Mouse (Mus musculus) midbrain, embryonic 15.5 days (tissue): Measurements from ENCODE around the gene Brf1. TPM values are rescaled to one million over a fixed set of nuclear protein-coding genes. Genes with fewer than 3 reads are reported as not detected.
A peak's percentile ranks its signal among the peaks of the same experiment; 100 is the strongest.

Experiments used
- ATAC-seq: fragments of 200-750 bp; cut with Nextera tagmentation; replicated peaks from 2 replicates; pipeline ENCODE4 v1.8.0; 2017; ENCODE audit warnings: moderate TSS enrichment
- H3K27ac ChIP-seq: fragments of 300-500 bp; sonication (generic); 2 replicates; pipeline ENCODE4 v1.5.1; 2015; ENCODE audit warnings: mild to moderate bottlenecking, inconsistent platforms
- H3K27me3 ChIP-seq: fragments of 300-500 bp; sonication (generic); replicated peaks from 2 replicates; pipeline ENCODE4 v1.6.1; 2015; ENCODE audit warnings: inconsistent platforms
- H3K36me3 ChIP-seq: fragments of 300-500 bp; sonication (generic); replicated peaks from 2 replicates; pipeline ENCODE4 v1.6.1; 2015; ENCODE audit warnings: inconsistent platforms
- H3K4me1 ChIP-seq: fragments of 300-500 bp; sonication (generic); 2 replicates; pipeline ENCODE4 v1.6.1; 2015; ENCODE audit warnings: inconsistent platforms
- H3K4me2 ChIP-seq: fragments of 300-500 bp; sonication (generic); 2 replicates; pipeline ENCODE4 v1.6.1; 2015; ENCODE audit warnings: inconsistent platforms, mild to moderate bottlenecking, moderate library complexity
- H3K4me3 ChIP-seq: fragments of 300-500 bp; sonication (generic); 2 replicates; pipeline ENCODE4 v1.5.1; 2015; ENCODE audit warnings: mild to moderate bottlenecking, inconsistent platforms
- H3K9ac ChIP-seq: fragments of 300-500 bp; sonication (generic); 2 replicates; pipeline ENCODE4 v1.6.1; 2015; ENCODE audit warnings: mild to moderate bottlenecking, inconsistent platforms
- H3K9me3 ChIP-seq: fragments of 300-500 bp; sonication (generic); 2 replicates; pipeline ENCODE4 v1.6.1; 2016; ENCODE audit warnings: inconsistent platforms
- WGBS: fragments of 180-500 bp; shearing (Covaris S2); methylation state at CpG from one replicate; pipeline ENCODE4 v1.1.7; 2015; ENCODE audit warnings: mixed read lengths; 5-methylcytosine and 5-hydroxymethylcytosine counted together
- polyA plus RNA-seq: library from polyadenylated mRNA; unstranded; fragments of >200 nt; fragmentation: Nextera tagmentation; extraction: Ambion mirVana; gene quantifications from 2 replicates; pipeline ENCODE4 v1.2.1, GENCODE M21; 2015

Brf1 gene
- polyA plus RNA-seq, 1 experiment from 2014 or later: 58.5 TPM

DNA sequence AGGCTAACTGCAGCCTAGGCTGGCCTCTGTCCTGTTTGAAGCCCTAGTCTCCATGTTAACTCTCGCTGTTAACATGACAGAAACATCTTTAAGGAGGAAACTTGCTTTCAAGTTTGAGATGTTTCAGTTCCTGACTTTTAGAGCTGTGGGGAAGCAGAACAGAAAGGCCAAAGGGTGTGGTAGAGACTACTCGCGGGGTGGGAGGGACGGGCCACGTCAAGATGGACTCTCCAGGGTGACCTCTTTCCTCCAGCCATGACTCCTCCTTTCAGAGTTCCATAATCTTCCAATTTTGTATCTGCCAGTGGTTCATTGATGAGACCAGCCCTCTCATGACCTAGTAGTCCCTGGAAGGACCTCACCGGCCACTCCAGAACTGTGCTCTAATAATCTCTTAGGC, 30.9 kb upstream of the Brf1 start:
- Histone ChIP-seq H3K27me3 (no peaks in the 10 kb centered on the region), H3K9me3 (no peaks in the 10 kb centered on the region), H3K27ac (no peak overlapping the region), H3K4me3 (no peak overlapping the region), H3K9ac (no peak overlapping the region), H3K4me1 (peaks cover 32% of the 10 kb centered on the region), H3K4me2 (no peak overlapping the region), H3K36me3 (no peaks in the 10 kb centered on the region)
- no peak for ATAC-seq
- WGBS: 92% methylated on average over 6 of the region's 6 CpGs

- Histone ChIP-seq H3K9ac (no peak overlapping the region), H3K4me2 (no peak overlapping the region), H3K9me3 (no peaks in the 10 kb centered on the region), H3K36me3 (no peaks in the 10 kb centered on the region), H3K27me3 (no peaks in the 10 kb centered on the region), H3K4me1 (peaks cover 32% of the 10 kb centered on the region), H3K27ac (no peak overlapping the region), H3K4me3 (no peak overlapping the region)
- ATAC-seq: no peak
- 89% methylated on average over 9 of the region's 9 CpGs for WGBS
These were observed 30.5 kb upstream of the Brf1 start for GRCm38 (mm10) chr12:113030993-113031392.

DNA sequence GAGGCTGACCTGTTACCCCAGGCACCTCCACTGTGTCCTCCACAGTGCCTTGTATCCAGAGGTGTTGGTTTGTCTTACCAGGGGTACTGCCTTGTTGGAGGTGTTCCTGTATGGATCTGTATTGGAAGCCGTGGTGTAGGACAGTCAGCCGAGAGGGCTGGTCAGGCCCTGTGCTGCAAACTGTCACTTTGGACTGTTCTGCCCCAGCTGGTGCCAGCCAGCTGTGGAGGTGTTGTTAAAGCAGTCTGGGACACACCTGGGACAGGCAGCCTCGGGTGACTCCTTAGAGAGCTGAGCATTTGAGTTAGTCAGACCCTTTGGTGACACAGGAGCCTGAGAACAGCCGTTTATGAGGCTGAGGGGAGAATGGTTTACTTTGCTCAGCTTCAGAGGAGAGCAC, 29.5 kb upstream of the Brf1 start:
- no peaks in the 10 kb centered on the region for H3K27me3 ChIP-seq
- H3K4me1 ChIP-seq: peaks cover 32% of the 10 kb centered on the region
- H3K27ac ChIP-seq: no peak overlapping the region
- no peaks in the 10 kb centered on the region for H3K36me3 ChIP-seq
- no peaks in the 10 kb centered on the region for H3K9me3 ChIP-seq
- WGBS: 82% methylated on average over 4 of the region's 4 CpGs
- no peak overlapping the region for H3K9ac ChIP-seq
- H3K4me3 ChIP-seq: no peak overlapping the region
- no peak overlapping the region for H3K4me2 ChIP-seq
- ATAC-seq: no peak

GRCm38 (mm10) chr12:113028898-113029297, 28.4 kb upstream of the Brf1 start:
- ATAC-seq: no peak
- 51% methylated on average over 9 of the region's 9 CpGs for WGBS
- H3K27ac ChIP-seq: peak overlapping the region; percentile 32; the same call in 1 of the 2 replicates
- no peak overlapping the region for H3K4me3 ChIP-seq
- H3K9ac ChIP-seq: no peak overlapping the region
- H3K9me3 ChIP-seq: no peaks in the 10 kb centered on the region
- no peaks in the 10 kb centered on the region for H3K36me3 ChIP-seq
- peaks cover 32% of the 10 kb centered on the region for H3K4me1 ChIP-seq
- no peaks in the 10 kb centered on the region for H3K27me3 ChIP-seq
- H3K4me2 ChIP-seq: no peak overlapping the region

- Histone ChIP-seq H3K27ac (no peak overlapping the region), H3K4me3 (no peak overlapping the region), H3K4me1 (peaks cover 27% of the 10 kb centered on the region), H3K9ac (no peak overlapping the region), H3K27me3 (no peaks in the 10 kb centered on the region), H3K9me3 (no peaks in the 10 kb centered on the region), H3K4me2 (no peak overlapping the region), H3K36me3 (no peaks in the 10 kb centered on the region)
- 43% methylated on average over 5 of the region's 5 CpGs for WGBS
- no peak for ATAC-seq
These were observed 27.6 kb upstream of the Brf1 start for GRCm38 (mm10) chr12:113028067-113028466.

- no peaks in the 10 kb centered on the region for H3K9me3 ChIP-seq
- no peaks in the 10 kb centered on the region for H3K27me3 ChIP-seq
- no peak for ATAC-seq
- no peak overlapping the region for H3K9ac ChIP-seq
- H3K4me3 ChIP-seq: no peak overlapping the region
- no peaks in the 10 kb centered on the region for H3K36me3 ChIP-seq
- no peak overlapping the region for H3K4me2 ChIP-seq
- 97% methylated on average over 2 of the region's 2 CpGs for WGBS
- H3K27ac ChIP-seq: no peak overlapping the region
- H3K4me1 ChIP-seq: peaks cover 21% of the 10 kb centered on the region
These were observed 27.0 kb upstream of the Brf1 start for GRCm38 (mm10) chr12:113027495-113027894.

DNA sequence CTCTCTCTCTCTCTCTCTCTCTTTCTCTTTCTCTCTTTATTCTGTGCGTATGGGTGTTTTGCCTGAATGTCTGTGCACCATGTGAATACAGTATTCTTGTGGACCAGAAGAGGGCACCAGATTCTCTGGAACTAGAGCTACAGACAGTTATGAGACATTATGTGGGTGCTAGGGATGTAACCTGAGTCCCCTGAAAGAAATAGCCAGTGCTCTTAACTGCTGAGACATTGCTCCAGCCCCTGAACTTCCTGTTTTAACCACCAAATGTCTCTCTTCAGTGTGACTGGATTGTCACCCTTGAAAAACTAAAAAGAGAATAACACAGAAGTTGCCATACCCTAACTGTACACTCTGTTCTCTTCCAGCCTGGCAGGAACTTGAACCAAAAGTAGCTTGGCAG, 26.1 kb upstream of the Brf1 start:
- Histone ChIP-seq H3K27ac (no peak overlapping the region), H3K4me3 (no peak overlapping the region), H3K4me1 (peaks cover 16% of the 10 kb centered on the region), H3K9ac (no peak overlapping the region), H3K4me2 (no peak overlapping the region), H3K9me3 (no peaks in the 10 kb centered on the region), H3K36me3 (no peaks in the 10 kb centered on the region), H3K27me3 (no peaks in the 10 kb centered on the region)
- WGBS: 97% methylated on average over 1 of the region's 1 CpGs
- ATAC-seq: no peak

DNA sequence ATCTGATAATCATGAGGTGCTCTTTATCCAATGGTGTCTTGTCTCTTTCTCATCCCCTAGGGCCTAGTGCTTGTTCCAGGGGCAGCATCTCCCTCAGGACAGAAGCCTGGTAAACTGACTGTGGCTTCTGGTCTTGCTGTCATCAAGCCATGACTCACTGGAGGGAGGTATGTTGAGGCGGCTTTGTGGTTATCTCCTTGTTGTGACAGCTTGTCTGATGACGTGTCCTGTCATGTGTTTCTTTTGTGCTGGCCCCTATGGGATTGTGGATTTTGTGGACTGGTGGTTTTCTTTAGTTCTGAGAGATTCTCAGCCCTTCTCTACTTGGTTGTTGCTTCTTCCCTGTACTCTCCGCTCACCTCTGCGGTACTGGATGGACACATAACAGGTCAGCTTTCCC, 22.6 kb upstream of the Brf1 start:
- Histone ChIP-seq H3K4me1 (peaks cover 3% of the 10 kb centered on the region), H3K9me3 (no peaks in the 10 kb centered on the region), H3K27me3 (no peaks in the 10 kb centered on the region), H3K27ac (no peak overlapping the region), H3K36me3 (peaks cover 5% of the 10 kb centered on the region), H3K4me3 (no peak overlapping the region), H3K9ac (no peak overlapping the region), H3K4me2 (no peak overlapping the region)
- ATAC-seq: no peak
- WGBS: 80% methylated on average over 4 of the region's 4 CpGs

DNA sequence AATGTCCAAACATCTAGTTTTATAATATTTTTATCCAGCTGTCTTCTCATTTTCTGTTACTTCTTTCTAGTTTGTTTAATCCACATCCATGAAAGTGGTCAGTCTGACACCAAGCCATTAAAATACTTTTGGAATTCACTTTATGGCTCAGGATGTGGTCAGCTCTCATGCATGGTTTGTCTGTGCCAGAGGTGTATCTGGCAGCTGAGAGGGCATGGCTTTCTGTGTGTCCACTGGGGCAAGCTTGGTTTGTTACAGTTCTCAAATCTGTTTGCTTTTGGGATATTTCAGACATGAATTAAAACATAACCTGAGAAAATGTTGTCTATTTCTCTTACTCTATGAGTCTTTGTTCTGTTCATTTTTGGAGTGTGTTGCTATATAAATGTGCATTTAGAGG, 21.0 kb upstream of the Brf1 start:
- H3K36me3 ChIP-seq: peaks cover 5% of the 10 kb centered on the region
- no peaks in the 10 kb centered on the region for H3K27me3 ChIP-seq
- no peak overlapping the region for H3K27ac ChIP-seq
- H3K4me2 ChIP-seq: no peak overlapping the region
- H3K9me3 ChIP-seq: no peaks in the 10 kb centered on the region
- H3K9ac ChIP-seq: no peak overlapping the region
- ATAC-seq: no peak
- peaks cover 14% of the 10 kb centered on the region for H3K4me1 ChIP-seq
- H3K4me3 ChIP-seq: no peak overlapping the region

DNA sequence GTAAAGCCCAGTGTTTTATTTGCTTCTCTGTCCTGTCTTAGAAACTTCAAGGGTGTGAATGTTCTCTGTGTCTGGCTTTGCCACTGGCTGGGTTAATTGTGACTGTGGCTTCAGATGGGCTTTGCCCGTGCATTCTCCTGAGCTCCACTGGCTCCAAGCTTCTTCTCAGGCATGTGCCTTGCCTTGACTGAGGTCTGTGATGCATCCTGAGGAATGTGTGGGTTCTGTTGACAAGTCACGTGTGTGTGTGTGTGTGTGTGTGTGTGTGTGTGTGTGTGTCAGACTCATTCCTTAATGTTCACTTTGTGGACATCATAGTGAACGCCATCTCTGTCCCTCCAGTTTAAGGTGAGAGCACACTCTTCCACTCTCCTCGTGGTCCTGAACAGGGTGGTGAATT, 18.3 kb upstream of the Brf1 start:
- 91% methylated on average over 4 of the region's 4 CpGs for WGBS
- no peak for ATAC-seq
- Histone ChIP-seq H3K27me3 (no peaks in the 10 kb centered on the region), H3K4me2 (no peak overlapping the region), H3K4me1 (peaks cover 32% of the 10 kb centered on the region), H3K9ac (no peak overlapping the region), H3K4me3 (no peak overlapping the region), H3K36me3 (peaks cover 5% of the 10 kb centered on the region), H3K9me3 (no peaks in the 10 kb centered on the region), H3K27ac (no peak overlapping the region)

DNA sequence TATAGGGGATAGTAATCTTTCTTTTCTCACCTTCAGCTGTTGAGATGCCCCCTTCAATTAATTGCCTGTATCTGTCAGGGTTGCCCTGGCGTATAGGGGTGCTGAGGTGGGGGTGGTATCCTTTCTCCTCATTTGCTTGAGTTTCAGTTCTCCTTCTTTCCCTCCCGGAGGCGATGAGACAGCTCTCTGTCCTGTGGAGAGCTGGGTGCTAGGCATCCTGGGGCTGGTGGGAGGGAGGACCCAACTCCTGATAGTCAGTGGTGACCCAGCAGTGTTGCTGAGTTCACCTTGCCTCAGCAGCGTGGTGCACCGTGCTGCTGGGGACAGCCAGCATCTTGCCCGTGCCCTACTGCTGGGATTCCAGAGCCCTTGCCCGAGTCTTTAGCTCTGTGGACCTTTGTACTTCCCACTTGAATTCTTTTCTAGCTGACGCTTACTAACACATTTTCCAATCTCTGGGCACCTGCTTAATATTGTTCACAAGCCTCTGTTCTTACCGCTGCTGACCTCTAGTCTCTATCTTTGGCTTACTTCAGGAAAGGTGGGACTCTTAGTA, 17.0 kb upstream of the Brf1 start:
- Histone ChIP-seq H3K27me3 (no peaks in the 10 kb centered on the region), H3K27ac (no peak overlapping the region), H3K4me3 (no peak overlapping the region), H3K4me2 (no peak overlapping the region), H3K4me1 (peaks cover 43% of the 10 kb centered on the region), H3K9ac (no peak overlapping the region; the same call in 1 of the 2 replicates), H3K36me3 (peaks cover 5% of the 10 kb centered on the region), H3K9me3 (no peaks in the 10 kb centered on the region)
- ATAC-seq: no peak
- 77% methylated on average over 9 of the region's 9 CpGs for WGBS

DNA sequence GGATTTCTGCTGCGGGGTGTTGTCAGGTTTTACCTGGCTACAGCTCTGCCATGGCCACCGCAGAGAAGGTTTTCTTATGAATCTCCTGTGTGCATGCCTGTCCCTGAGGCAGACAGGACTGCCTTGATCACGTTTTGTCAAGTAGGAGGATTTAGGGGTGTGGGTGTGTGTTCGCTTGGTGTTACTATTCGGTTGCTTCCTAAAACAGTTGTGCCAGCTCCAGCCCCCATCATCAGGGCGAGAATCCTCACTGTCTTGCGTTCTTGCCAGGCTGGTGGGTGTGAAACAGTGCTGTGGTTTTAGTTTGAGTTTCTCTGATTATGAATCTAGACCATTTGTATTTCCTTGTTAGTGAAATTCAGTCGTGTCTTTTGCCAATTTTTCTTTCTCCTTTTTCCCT, 16.5 kb upstream of the Brf1 start:
- Histone ChIP-seq H3K27me3 (no peaks in the 10 kb centered on the region), H3K27ac (no peak overlapping the region), H3K4me1 (peaks cover 43% of the 10 kb centered on the region), H3K9ac (no peak overlapping the region; the same call in 1 of the 2 replicates), H3K9me3 (no peaks in the 10 kb centered on the region), H3K4me3 (no peak overlapping the region), H3K36me3 (peaks cover 5% of the 10 kb centered on the region), H3K4me2 (peak overlapping the region; percentile 67)
- ATAC-seq: no peak
- 77% methylated on average over 8 of the region's 8 CpGs for WGBS

DNA sequence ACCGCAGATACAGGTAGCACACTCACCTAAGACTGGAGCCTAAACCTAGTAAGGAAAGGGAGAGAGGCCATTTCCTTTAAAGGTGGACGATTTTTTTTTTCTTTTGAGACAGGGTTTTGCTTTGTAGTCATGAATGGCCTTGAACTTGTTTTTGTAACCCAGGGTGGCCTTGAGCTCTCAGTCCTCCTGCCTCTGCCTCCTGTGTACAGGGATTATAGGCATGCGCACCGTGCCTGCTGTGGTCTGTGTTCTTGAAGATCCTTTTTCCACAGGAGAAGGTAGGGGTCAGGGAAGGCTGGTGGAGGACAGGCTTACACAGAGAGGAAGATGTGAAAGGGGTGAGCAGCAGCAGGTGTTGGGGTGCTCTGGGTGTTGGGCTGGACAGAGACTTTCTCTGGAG, 15.5 kb upstream of the Brf1 start:
- Histone ChIP-seq H3K36me3 (peaks cover 3% of the 10 kb centered on the region), H3K27me3 (no peaks in the 10 kb centered on the region), H3K4me2 (peak overlapping the region; percentile 67), H3K9me3 (no peaks in the 10 kb centered on the region), H3K4me1 (peaks cover 43% of the 10 kb centered on the region), H3K4me3 (peak overlapping the region; percentile 99), H3K27ac (no peak overlapping the region), H3K9ac (0 out of 2 replicates have a peak overlapping the region, but pooled peaks have one; percentile 93)
- 69% methylated on average over 4 of the region's 4 CpGs for WGBS
- ATAC-seq: no peak
